Mouse (Mus musculus) frontal cortex, adult 2 months (tissue): ENCODE measurements around the gene Plbd1. TPM values are rescaled to one million over a fixed set of nuclear protein-coding genes. Genes with fewer than 3 reads are reported as not detected.

Experiments
- DNase-seq, 2 experiments: peaks; one replicate each; pipeline ENCODE4 v3.0.0; 2022; ENCODE audit warnings: low spot score in 1 of 2; ENCODE audit errors: extremely low spot score in 1 of 2
- polyA plus RNA-seq: library from polyadenylated mRNA; depleted of rRNA; stranded (reverse); fragments of >200 nt; gene quantifications from 2 replicates; pipeline ENCODE4 v1.2.3, GENCODE M21; 2012; rRNA removed

The Plbd1 gene
- 0.34 TPM in 2 replicates for polyA plus RNA-seq

- no peak for DNase-seq
Observed at GRCm38 (mm10) chr6:136661706-136662016, at the start of gene Plbd1. TSS of gene Plbd1 (minus strand) at chr6:136661928.

GRCm38 (mm10) chr6:136710408-136710807 is 48.7 kb upstream of the Plbd1 start:
- no peak for DNase-seq

- no peak for DNase-seq
Observed at GRCm38 (mm10) chr6:136708597-136708996, 46.9 kb upstream of the Plbd1 start.

GRCm38 (mm10) chr6:136701878-136702277 is 40.1 kb upstream of the Plbd1 start:
- DNase-seq: no peak

GRCm38 (mm10) chr6:136701185-136701584 is 39.5 kb upstream of the Plbd1 start:
- no peak for DNase-seq

- DNase-seq: no peak
Observed at GRCm38 (mm10) chr6:136691314-136691713, 29.6 kb upstream of the Plbd1 start.

GRCm38 (mm10) chr6:136690527-136690926 is 28.8 kb upstream of the Plbd1 start:
- no peak for DNase-seq

GRCm38 (mm10) chr6:136689790-136690413 is 28.2 kb upstream of the Plbd1 start:
- DNase-seq: peak in 1 of 2 experiments; percentile 4

GRCm38 (mm10) chr6:136685433-136685832 is 23.7 kb upstream of the Plbd1 start:
- no peak for DNase-seq

- DNase-seq: no peak
Observed at GRCm38 (mm10) chr6:136683410-136684334, 21.9 kb upstream of the Plbd1 start.

GRCm38 (mm10) chr6:136679381-136679780 is 17.7 kb upstream of the Plbd1 start:
- no peak for DNase-seq

- no peak for DNase-seq
Observed at GRCm38 (mm10) chr6:136674935-136675334, 13.2 kb upstream of the Plbd1 start.

GRCm38 (mm10) chr6:136672467-136672866 is 10.7 kb upstream of the Plbd1 start:
- DNase-seq: peak; percentile 65 to 88

GRCm38 (mm10) chr6:136669274-136669673 is 7.5 kb upstream of the Plbd1 start:
- DNase-seq: no peak

GRCm38 (mm10) chr6:136668266-136668986 is 6.7 kb upstream of the Plbd1 start:
- no peak for DNase-seq

GRCm38 (mm10) chr6:136662063-136662462 is 335 bp upstream of the Plbd1 start:
- no peak for DNase-seq

- DNase-seq: peak in 1 of 2 experiments; percentile 3
Observed at GRCm38 (mm10) chr6:136660831-136661705, 660 bp downstream of the Plbd1 start.

- DNase-seq: no peak
Observed at GRCm38 (mm10) chr6:136659226-136659625, 2.5 kb downstream of the Plbd1 start.

GRCm38 (mm10) chr6:136658303-136658702 is 3.4 kb downstream of the Plbd1 start:
- no peak for DNase-seq

GRCm38 (mm10) chr6:136655786-136656185 is 5.9 kb downstream of the Plbd1 start:
- no peak for DNase-seq
